Mouse (Mus musculus): ENCODE measurements around the gene Hoxd13. TPM values are rescaled to one million over a fixed set of nuclear protein-coding genes. Genes with fewer than 3 reads are reported as not detected.

Gene Hoxd13
- polyA plus RNA-seq, 1 experiment from 2014 or later: 1.0 TPM

DNA sequence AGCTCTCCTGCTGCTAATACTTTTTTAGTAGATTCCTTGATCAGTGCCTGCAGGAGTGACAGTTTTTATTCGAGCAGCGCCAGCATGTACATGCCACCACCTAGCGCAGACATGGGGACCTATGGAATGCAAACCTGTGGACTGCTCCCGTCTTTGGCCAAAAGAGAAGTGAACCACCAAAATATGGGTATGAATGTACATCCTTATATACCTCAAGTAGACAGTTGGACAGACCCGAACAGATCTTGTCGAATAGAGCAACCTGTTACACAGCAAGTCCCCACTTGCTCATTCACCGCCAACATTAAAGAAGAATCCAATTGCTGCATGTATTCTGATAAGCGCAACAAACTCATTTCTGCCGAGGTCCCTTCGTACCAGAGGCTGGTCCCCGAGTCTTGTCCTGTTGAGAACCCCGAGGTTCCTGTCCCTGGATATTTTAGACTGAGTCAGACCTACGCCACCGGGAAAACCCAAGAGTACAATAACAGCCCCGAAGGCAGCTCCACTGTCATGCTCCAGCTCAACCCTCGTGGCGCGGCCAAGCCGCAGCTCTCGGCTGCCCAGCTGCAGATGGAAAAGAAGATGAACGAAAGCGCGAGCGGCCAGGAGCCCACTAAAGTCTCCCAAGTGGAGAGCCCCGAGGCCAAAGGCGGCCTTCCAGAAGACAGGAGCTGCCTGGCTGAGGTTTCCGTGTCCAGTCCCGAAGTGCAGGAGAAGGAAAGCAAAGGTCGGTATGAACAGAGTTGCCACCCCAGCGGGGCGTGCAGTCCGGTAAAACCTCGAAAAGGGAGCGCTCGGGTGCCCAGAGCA is 24.1 kb downstream of the Hoxd13 start:
- Histone ChIP-seq H3K4me1 (ENCODE audit: control insufficient read depth, insufficient read depth, low read length) (0 out of 2 replicates have a peak, but pooled peaks cover 5% of the 10 kb centered on the region), H3K4me3 (ENCODE audit: low read depth, low read length) (peak overlapping the region; percentile 46), H3K27ac (ENCODE audit: low read depth, low read length) (peak overlapping the region; percentile 65), H3K9ac (ENCODE audit: low read length) (peak overlapping the region; percentile 62), H3K27me3 (ENCODE audit: control insufficient read depth, insufficient read depth, low read length) (peaks cover 87% of the 10 kb centered on the region), H3K36me3 (ENCODE audit: control insufficient read depth, insufficient read depth, low read length) (no peaks in the 10 kb centered on the region), H3K9me3 (ENCODE audit: control insufficient read depth, low read length) (no peaks in the 10 kb centered on the region), H3K4me2 (ENCODE audit: low read depth) (peak overlapping the region; percentile 65)
- ATAC-seq (ENCODE audit: insufficient read depth, low FRiP score, low TSS enrichment) (peak; percentile 35), DNase-seq (ENCODE audit: low spot score) (no peak)
- 4% methylated on average over 35 of the region's 35 CpGs for WGBS

DNA sequence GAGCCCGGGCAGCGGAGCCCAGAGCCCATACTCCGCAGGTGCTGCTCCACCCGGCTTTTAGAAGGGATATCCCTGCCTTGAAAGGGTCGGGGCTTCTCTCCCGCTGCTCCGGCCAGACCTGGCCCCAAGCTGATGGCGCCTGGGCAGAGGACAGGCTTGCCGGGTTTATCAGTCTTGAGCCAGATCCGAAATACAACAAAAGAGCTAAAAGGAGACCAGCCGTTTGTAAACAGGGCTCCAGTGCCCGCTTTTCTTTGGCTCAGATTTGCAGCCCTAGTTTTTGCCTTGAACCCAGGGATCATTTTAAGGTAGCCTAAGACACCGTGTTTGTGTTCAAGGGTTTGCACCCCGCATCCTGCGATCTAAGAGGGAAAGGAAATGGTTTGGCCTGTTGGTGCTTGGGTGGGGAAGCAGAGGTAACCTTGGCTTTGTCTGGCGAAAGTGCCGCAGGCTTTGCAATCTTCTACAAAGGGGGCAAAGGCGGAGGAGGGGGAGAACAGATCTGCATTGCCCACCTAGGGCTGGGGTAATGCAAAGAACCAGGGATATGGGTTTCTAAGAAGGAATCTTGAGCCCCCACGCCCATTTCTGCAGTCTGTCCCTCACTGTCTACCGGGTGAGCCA is 24.8 kb downstream of the Hoxd13 start:
- DNase-seq (ENCODE audit: low spot score): peak; percentile 49
- H3K9ac ChIP-seq (ENCODE audit: low read length): peak overlapping the region; percentile 62
- peak overlapping the region; percentile 65 for H3K27ac ChIP-seq (ENCODE audit: low read depth, low read length)

DNA sequence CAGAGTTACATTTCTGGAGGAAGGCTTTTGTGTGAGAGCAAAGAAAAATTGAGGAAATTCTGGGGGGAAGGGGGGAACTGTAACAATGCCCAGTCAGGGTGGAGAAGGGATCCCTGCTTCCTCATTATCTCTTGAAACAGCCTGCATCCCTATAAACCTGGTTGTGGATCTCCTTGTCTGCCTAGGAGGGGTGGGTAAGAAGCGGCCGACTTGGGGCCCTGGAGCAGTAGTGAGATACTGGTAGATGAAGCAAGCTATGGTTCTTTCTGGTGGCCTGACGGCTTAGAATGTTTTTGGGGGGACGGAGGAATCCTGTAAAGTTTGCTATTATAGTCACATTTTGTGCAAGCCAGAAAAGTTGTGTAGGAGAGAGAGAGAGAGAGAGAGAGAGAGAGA is 25.3 kb downstream of the Hoxd13 start:
- Histone ChIP-seq H3K9ac (ENCODE audit: low read length) (peak overlapping the region; percentile 62), H3K4me2 (ENCODE audit: low read depth) (peak overlapping the region; percentile 65), H3K9me3 (ENCODE audit: control insufficient read depth, low read length) (no peaks in the 10 kb centered on the region), H3K27me3 (ENCODE audit: control insufficient read depth, insufficient read depth, low read length) (peaks cover 86% of the 10 kb centered on the region), H3K4me1 (ENCODE audit: control insufficient read depth, insufficient read depth, low read length) (0 out of 2 replicates have a peak, but pooled peaks cover 5% of the 10 kb centered on the region), H3K4me3 (ENCODE audit: low read depth, low read length) (peak overlapping the region; percentile 46), H3K36me3 (ENCODE audit: control insufficient read depth, insufficient read depth, low read length) (no peaks in the 10 kb centered on the region), H3K27ac (ENCODE audit: low read depth, low read length) (no peak overlapping the region)
- DNase-seq (ENCODE audit: low spot score): peak; percentile 23
- WGBS: 1% methylated on average over 4 of the region's 4 CpGs
- no peak for ATAC-seq (ENCODE audit: insufficient read depth, low FRiP score, low TSS enrichment)

More for the DNA sequence above, 24.8 kb downstream of the Hoxd13 start:
- Histone ChIP-seq H3K4me1 (ENCODE audit: control insufficient read depth, insufficient read depth, low read length) (0 out of 2 replicates have a peak, but pooled peaks cover 5% of the 10 kb centered on the region), H3K9me3 (ENCODE audit: control insufficient read depth, low read length) (no peaks in the 10 kb centered on the region), H3K36me3 (ENCODE audit: control insufficient read depth, insufficient read depth, low read length) (no peaks in the 10 kb centered on the region), H3K4me2 (ENCODE audit: low read depth) (peak overlapping the region; percentile 65), H3K27me3 (ENCODE audit: control insufficient read depth, insufficient read depth, low read length) (peaks cover 86% of the 10 kb centered on the region), H3K4me3 (ENCODE audit: low read depth, low read length) (peak overlapping the region; percentile 46)
- ATAC-seq (ENCODE audit: insufficient read depth, low FRiP score, low TSS enrichment): no peak
- under 1% methylated on average over 20 of the region's 20 CpGs for WGBS

DNA sequence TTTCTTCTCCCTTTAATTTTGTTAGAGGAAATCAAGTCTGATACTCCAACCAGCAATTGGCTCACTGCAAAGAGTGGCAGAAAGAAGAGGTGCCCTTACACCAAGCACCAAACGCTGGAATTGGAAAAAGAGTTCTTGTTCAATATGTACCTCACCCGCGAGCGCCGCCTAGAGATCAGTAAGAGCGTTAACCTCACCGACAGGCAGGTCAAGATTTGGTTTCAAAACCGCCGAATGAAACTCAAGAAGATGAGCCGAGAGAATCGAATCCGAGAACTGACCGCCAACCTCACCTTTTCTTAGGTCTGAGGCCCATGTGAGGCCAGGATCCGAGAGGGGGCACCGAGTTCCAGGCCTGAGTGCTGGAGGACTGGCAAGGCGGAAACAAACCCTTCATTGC is 26.0 kb downstream of the Hoxd13 start:
- ATAC-seq (ENCODE audit: insufficient read depth, low FRiP score, low TSS enrichment) (no peak), DNase-seq (ENCODE audit: low spot score) (peak; percentile 72)
- H3K27me3 ChIP-seq (ENCODE audit: control insufficient read depth, insufficient read depth, low read length): peaks cover 86% of the 10 kb centered on the region
- peak overlapping the region; percentile 76 for H3K4me2 ChIP-seq (ENCODE audit: low read depth)
- H3K4me3 ChIP-seq (ENCODE audit: low read depth, low read length): peak overlapping the region; percentile 46; the same call in 1 of the 2 replicates
- H3K4me1 ChIP-seq (ENCODE audit: control insufficient read depth, insufficient read depth, low read length): 0 out of 2 replicates have a peak, but pooled peaks cover 5% of the 10 kb centered on the region
- no peaks in the 10 kb centered on the region for H3K9me3 ChIP-seq (ENCODE audit: control insufficient read depth, low read length)
- peak overlapping the region; percentile 62; the same call in 1 of the 2 replicates for H3K9ac ChIP-seq (ENCODE audit: low read length)
- under 1% methylated on average over 16 of the region's 16 CpGs for WGBS
- no peak overlapping the region for H3K27ac ChIP-seq (ENCODE audit: low read depth, low read length)
- no peaks in the 10 kb centered on the region for H3K36me3 ChIP-seq (ENCODE audit: control insufficient read depth, insufficient read depth, low read length)

DNA sequence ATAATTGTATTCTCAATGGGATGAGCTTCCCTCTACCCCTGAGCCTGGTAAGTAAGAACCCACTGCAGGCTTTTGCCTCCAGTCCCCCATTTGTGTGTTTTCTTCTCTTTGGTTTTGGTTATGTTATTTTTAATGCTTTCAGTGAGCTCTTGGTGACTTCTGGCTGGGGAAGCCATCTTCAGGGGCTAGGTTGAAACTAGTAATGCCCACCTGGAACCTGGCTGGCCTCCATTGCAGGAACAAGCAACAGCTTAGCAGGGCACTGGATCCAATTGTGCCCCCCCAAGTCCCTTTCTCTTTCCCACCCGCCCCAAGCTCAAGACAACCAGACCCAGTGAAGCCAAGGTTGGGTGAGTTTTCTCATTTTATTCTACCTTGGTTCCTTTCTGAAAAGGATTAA is 27.3 kb downstream of the Hoxd13 start:
- ATAC-seq (ENCODE audit: insufficient read depth, low FRiP score, low TSS enrichment): no peak
- Histone ChIP-seq H3K36me3 (ENCODE audit: control insufficient read depth, insufficient read depth, low read length) (no peaks in the 10 kb centered on the region), H3K9ac (ENCODE audit: low read length) (peak overlapping the region; percentile 89; the same call in 1 of the 2 replicates), H3K27me3 (ENCODE audit: control insufficient read depth, insufficient read depth, low read length) (peaks cover 86% of the 10 kb centered on the region), H3K9me3 (ENCODE audit: control insufficient read depth, low read length) (no peaks in the 10 kb centered on the region), H3K4me2 (ENCODE audit: low read depth) (peak overlapping the region; percentile 76), H3K4me3 (ENCODE audit: low read depth, low read length) (no peak overlapping the region), H3K4me1 (ENCODE audit: control insufficient read depth, insufficient read depth, low read length) (peaks cover 8% of the 10 kb centered on the region; the same call in 1 of the 2 replicates), H3K27ac (ENCODE audit: low read depth, low read length) (no peak overlapping the region)
- DNase-seq (ENCODE audit: low spot score): no peak
- 0% methylated on average over 1 of the region's 1 CpGs for WGBS

DNA sequence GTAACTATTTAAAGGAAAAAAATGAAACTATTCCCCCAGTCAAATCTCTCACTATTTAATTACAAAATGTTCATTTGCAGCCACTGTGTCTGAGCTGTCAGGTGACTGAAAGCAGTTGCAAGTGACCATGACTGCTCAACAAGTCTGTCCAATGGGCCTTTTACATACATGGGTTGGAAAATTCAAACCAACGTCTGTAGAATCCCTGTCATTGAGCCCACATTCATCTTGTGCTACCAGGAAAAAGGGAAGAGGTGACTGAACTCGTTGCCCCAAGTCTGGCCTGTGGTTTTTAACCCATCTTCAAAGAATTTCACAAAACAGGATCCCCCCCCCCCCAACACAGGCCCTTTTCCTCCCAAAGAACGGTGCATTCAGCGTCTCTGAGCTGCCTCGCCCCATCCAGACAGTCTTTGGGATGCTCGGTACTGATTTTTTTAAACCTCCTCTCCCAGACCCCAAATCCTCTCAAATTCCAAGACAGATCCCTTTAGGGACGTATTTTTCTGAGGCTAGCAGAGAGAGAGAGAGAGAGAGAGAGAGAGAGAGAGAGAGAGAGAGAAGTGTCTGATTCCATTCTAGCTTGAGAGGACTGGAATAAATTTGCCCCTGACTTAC is 27.8 kb downstream of the Hoxd13 start:
- Histone ChIP-seq H3K4me3 (ENCODE audit: low read depth, low read length) (peak overlapping the region; percentile 63), H3K4me2 (ENCODE audit: low read depth) (peak overlapping the region; percentile 76)
- ATAC-seq (ENCODE audit: insufficient read depth, low FRiP score, low TSS enrichment): no peak

DNA sequence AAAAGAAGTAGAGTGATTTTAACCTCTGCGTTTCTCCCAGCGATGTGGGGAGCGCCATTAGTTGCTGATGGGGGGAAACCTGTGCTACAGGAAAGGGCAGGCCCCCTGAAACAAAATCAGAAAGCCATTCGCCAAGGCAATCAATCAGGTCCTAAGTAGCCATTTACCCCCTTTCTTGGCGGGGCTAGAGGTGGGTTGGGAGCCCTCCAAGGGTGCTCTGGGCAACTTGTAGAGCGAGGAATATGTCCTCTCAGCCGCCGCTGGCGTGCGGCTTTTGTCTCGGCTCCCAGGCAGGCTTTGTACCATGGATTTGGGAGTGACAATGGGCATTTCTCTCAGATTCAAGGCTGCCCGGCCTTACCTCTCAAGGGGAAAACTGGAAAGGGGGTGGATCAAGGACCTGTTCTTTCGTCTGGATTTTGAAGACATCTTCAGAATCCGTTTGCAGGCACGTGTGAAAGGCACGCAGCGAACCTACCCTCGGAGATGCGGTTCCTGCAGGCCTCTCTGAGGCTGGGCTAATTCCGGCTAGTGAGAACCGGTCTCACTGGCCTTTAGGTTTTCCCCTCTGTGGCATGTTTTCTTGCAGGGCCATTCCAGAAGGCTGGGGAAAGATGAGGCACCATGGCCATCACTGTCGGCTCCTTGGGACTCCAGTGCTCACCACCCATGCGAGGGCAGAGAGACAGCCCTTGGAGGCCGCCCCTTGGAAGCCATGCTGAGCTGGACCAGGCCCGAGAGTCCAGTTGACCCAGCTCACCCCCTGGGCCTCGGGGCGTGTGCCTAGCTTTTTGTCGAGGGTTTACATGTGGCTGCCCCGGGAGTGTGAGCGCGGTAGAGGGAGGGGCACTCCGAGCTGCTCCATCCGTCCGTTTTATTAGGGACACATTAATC is 28.6 kb downstream of the Hoxd13 start:
- peak overlapping the region; percentile 83 for H3K27ac ChIP-seq (ENCODE audit: low read depth, low read length)
- peaks cover 8% of the 10 kb centered on the region; the same call in 1 of the 2 replicates for H3K4me1 ChIP-seq (ENCODE audit: control insufficient read depth, insufficient read depth, low read length)
- ATAC-seq (ENCODE audit: insufficient read depth, low FRiP score, low TSS enrichment): no peak
- no peaks in the 10 kb centered on the region for H3K9me3 ChIP-seq (ENCODE audit: control insufficient read depth, low read length)
- peak overlapping the region; percentile 76 for H3K4me2 ChIP-seq (ENCODE audit: low read depth)
- 1% methylated on average over 34 of the region's 34 CpGs for WGBS
- peak overlapping the region; percentile 63 for H3K4me3 ChIP-seq (ENCODE audit: low read depth, low read length)
- peak overlapping the region; percentile 89 for H3K9ac ChIP-seq (ENCODE audit: low read length)
- no peaks in the 10 kb centered on the region for H3K36me3 ChIP-seq (ENCODE audit: control insufficient read depth, insufficient read depth, low read length)
- DNase-seq (ENCODE audit: low spot score): peak; percentile 56
- peaks cover 87% of the 10 kb centered on the region for H3K27me3 ChIP-seq (ENCODE audit: control insufficient read depth, insufficient read depth, low read length)

More for the DNA sequence above, 27.8 kb downstream of the Hoxd13 start:
- Histone ChIP-seq H3K27me3 (ENCODE audit: control insufficient read depth, insufficient read depth, low read length) (peaks cover 90% of the 10 kb centered on the region), H3K36me3 (ENCODE audit: control insufficient read depth, insufficient read depth, low read length) (no peaks in the 10 kb centered on the region), H3K4me1 (ENCODE audit: control insufficient read depth, insufficient read depth, low read length) (peaks cover 8% of the 10 kb centered on the region; the same call in 1 of the 2 replicates), H3K27ac (ENCODE audit: low read depth, low read length) (peak overlapping the region; percentile 83), H3K9me3 (ENCODE audit: control insufficient read depth, low read length) (no peaks in the 10 kb centered on the region), H3K9ac (ENCODE audit: low read length) (peak overlapping the region; percentile 89)
- 4% methylated on average over 7 of the region's 7 CpGs for WGBS
- no peak for DNase-seq (ENCODE audit: low spot score)

Data from neural tube, embryonic 11.5 days (tissue).